Mouse (Mus musculus) brain, embryonic 18.5 days (tissue): Measurements from ENCODE around the gene Iqschfp.

Experiments used
- DNase-seq: peaks from one replicate; pipeline ENCODE4 v3.0.0-alpha.2; 2012; ENCODE audit warnings: low read depth, low spot score

Gene Iqschfp

DNA sequence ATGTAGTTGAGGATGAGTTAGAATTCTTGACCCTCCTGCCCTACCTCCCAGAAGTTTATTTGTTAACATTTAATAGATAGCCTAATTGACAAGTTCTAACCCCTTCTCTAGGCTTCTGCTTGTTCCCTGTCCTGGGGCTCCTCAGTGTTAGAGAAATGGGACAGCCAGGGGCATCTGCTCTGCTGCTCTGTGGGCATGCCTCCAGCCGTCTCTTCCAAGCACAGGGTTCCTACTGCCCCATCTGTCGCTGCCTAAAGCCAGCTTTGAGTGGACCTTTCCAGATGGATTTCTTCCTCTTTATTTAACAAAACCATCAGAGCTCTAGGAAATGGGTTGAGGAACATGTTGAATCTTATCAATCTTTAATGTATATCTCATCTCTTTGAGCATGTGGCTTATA, 529.8 kb downstream of the Iqschfp start:
- no peak for DNase-seq

DNA sequence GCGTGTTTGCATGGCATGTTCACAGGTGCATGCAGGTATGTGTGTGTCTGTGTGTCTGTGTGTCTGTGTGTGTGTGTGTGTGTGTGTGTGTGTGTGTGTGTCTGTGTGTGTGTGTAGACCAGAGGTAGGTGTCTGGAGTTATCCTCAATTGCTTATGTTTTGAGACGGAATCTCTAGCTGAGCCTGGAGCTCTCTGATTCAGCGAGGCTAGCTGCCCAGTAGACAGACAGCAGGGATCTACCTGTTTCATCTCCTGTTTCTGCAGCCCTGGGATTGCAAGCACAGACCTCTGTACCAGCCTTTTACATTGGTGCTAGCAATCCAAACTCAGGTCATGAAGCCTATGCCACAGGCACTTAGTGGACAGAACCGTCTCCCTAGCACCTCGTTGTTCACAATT, 536.0 kb downstream of the Iqschfp start:
- no peak for DNase-seq

DNA sequence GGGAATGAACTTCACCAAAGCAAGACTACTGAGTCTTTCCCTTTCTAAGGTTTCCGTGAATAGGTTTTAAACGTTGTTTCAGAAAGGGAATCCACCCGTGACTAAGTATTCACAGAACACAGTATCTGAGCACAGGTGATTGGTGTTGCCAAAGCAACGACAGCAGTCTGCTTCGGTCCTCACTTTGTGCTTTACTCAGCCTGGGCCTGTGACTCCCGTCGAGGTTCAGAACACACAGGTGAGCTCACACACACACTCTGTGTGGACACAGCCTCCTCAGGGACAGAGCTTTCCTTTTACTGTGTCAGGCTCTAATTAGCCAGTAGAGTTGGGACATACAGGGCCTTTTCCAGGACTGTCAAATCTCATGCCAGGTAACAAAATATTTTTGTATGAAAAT, 542.4 kb downstream of the Iqschfp start:
- DNase-seq = no peak

DNA sequence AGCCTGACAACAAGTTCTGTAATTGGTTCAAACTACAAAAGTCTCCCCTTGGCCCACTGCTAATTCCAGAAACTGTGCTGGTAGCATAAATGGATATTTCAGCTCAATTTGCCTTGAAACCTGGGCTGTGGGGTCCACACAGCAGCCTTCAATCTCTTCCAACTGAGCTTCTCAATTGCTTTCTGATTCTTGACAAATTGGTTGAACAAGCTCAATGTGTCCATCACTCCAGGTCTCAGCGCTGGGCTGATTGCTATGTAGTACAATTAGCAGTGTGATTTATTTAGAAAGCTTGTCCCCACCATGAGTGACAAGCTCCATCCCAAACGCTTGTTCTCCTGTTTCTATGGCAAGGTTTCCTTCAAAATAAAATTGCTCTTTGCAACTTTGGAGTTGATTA, 542.9 kb downstream of the Iqschfp start:
- no peak for DNase-seq

DNA sequence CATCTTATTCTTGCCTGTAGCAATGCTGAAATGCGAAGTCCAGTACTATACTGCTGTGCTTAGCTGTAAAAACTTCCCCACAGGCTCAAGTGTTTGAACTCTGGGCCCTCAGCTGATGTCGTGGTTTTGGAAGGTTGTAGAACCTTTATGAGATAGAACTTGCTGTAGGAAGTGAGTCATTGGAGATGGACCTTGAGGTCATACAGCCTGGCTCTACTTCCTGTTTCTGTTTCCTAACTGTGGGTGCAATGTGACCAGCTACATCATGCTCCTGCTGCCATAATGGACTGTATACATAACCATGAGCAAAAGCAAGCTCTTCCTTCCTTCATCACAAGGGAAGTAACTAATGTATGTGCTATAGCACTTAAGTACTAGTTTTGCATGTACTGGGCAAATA, 556.4 kb downstream of the Iqschfp start:
- no peak for DNase-seq

DNA sequence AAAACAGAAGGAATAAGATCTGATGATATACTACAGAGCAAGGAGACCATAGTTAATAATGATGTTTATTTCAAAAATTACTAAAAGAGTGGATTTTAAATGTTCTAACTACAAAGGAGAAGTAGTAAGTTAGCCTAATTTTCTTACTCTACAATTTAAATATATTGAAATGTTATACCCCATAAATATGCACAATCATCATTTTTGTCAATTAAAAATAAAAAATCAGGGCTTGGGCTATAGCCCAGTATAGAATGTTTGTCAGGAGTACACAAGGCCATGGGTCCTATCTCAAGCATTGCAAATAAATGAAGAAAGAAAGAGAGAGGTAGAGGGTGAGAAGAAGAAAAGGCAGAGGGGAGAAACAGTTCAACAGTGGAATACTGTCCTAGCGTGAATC, 559.6 kb downstream of the Iqschfp start:
- DNase-seq = no peak

DNA sequence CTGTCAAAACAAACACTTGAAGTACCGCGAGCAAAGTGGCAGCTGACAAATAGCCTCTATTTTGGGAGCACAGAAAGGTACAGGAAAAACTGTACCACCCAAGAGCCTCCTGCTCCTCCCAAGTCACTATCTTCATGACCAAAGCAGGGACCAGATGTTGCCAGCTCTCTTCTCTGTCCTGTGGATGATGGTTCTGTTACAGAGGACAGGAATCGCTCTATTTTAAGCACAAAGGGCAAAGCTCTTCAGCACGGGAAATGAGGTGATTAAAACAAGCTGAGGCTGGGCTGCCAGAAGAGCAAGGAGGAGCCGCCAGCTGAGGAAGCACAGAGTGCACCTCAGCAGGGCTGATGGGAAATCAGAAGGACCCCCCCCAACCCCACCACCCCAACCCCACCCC, 561.2 kb downstream of the Iqschfp start:
- no peak for DNase-seq

DNA sequence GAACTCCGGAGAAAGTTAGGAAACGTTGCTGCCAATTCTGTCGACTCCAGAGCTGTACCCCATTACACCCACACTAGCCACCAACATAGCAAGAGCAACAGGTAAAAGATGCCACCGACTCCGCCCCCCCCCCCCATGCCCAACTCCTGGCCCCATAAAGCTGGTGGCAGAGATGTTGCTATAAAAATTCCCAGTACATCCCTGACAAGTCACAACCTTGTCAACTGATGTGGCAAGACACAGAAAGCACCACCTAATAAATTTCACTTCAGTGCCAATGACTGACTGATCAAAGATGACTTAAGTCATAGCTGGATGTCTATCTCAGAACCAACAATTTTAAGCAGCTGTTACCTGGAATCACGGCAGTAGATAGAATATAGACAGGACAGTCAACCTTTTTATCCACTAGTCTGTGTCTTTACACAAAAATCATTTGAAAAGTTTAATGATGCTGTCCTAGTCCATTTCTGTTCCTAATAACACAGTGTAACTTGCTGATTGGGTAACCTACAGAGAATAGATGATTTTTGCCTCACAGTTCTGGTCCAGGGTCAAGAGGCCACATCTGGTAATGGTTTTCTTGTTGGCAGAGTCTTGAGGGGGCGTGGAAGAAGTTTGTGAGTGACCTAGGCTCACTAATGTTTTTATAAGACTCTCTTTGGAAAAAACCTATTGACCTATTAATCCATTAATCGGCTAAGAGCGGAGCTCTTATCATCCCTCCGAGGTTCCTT, 561.9 kb downstream of the Iqschfp start:
- no peak for DNase-seq

DNA sequence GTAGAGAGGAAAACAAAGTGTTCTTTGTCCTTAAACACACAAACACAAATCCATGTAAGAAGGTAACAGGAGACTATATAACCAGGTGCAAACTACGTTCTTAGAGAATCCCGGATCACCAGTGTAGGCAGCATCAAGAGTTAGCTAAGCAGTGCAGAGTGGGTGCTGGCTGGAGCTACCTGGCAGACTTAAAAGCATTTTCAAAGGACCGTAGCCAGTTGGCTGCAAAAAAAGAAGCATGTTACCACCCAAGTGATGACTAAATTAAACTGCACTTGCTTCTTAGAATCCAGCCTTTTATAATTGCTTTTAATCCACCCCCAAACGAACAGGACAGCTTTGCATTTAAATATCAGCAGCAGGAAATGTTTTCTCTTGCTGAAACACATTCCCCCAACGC, 574.6 kb downstream of the Iqschfp start:
- DNase-seq = peak; percentile 45

DNA sequence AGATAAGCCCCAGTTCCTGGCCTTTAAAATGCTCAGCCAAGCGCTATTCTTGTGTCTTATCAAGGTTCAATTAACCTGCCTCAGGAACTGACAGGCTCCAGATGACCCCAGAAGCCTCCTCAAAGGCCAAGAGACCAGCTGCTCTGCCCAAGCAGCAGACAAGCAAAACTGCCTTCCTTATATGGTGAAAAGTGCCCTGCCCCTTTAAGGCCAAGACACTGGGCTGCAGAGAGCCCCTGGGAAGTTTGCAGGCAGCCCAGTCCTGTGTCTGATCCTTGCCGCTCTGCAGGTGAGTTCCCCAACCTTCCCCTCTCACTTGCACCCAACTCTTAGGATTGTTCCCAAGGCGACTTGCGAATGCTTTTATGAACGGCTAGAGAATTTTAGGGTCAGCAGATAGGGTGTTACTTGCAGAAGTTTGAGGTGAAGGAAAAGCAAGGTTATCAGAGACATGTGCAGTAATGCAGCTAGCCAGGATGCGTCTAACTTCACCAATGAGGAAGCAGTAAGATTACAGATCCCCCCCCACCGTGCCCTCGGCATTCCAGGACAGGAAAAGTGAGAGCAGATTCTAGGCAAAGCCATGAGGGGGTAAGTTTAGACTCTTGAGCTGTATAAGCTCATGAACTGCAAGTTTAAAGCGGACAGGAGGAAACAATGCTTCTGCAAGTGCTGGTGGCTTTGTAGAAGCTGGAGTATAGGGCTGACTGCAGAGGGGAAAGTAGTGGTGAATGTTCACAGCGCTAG, 576.1 kb downstream of the Iqschfp start:
- DNase-seq = no peak

DNA sequence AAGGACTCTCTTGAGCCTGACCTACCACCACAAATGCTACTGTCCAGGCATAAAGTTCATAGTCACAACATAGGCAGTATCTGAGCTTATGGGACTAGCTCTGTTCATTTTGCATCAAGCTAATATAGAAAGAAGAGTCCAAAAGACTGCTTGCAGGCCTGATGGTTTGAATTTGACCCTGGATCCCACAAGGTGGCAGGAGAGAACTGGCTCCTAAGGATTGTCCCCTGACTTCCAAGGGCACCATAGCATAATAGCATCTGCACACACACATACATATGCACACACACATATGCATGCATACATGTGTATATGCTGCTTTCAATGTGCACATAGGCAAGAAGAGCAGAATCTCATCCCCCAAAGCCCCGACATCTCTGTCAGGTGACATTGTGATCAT, 577.6 kb downstream of the Iqschfp start:
- DNase-seq = no peak

DNA sequence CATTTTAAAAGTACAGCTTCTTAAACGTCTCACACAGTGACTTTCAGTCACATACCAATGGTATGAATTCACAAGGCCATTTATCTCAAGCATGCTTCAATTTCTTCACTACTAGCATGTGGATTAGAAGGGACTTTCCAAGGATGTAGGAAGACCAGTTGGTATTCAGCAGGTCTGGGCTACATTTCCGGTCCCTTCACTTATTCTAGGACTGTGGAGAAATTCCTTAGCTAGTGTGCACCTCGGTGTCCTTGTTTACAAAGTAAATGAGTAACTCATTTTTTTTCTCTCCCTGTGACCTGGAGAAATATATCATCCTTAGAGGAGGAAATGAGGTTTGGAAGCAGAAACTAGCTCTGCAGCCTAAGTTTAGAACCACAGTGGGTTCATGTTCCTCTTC, 578.0 kb downstream of the Iqschfp start:
- DNase-seq = no peak

DNA sequence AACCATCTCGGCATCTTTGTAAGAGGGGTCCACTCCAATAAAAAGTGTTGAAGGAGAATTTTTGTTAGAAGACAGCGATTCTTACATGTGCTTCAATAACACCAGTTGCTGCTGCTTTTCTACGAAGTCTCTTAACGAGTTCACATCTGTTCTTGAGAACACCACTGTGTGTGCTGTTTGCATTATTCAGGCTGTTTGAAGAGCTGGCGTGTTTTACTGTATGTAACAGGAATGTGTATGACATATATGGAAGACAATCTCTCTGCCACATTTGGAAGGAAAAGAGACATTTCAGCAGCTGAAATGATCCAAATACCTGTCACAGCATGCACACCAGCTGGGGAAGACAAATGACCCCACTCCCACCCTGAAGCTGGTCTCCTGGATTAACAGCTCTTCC, 578.6 kb downstream of the Iqschfp start:
- no peak for DNase-seq

DNA sequence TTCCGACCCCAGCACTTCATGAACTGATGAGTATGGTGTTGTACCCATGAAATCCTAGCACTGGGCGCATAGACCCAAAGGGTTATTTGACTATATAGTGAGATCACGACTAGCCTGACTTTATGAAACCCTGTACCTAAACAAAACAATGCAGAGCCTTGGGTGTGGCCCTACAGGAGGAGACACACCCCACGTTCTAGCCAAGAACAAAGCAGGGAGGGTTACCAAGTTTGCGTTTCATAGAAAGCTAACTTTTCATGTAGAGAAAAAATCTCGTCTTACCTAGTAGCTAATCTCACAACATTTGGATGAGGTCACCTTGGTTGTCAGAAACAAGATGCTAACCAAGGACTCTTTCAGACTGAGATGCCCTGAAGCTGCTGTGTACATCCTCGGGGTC, 584.3 kb downstream of the Iqschfp start:
- no peak for DNase-seq

DNA sequence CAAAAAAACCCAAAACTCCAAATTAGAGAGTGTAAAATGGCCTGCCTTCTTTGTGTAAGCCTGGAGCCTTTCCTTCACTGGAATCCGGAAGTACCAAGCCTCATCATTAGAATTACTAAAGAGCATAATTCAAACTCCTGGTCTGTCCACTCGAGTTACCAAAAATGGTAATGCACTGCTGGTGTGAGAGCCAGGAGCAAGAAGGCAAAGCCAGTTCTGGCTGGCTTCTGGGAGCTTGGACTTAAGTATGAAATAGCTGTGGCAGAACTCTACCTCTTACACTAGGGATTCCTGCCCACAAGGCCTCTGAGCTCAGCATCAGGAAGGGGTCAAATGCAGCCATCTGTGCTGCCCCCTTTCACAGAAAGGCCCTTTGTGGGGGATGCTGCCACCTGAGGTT, 585.4 kb downstream of the Iqschfp start:
- no peak for DNase-seq

DNA sequence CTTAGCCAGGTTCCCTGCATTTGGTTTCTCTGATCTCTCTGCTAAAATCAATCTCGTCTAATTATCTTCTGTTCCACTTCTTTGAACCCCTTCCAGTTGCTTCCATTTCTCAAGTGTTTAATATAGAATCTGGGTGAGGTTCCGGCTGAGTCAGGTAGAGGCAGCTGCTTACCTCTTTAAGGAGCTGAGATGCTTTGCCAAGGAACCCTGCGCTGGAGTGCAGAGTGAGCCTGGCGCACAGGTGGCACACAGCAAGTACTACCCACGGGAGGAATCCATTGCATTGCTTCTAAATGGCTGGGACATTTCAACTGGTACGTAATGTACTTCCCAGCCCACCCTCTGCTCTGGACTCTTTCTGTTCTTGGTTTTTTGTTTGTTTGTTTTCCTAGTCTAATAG, 587.2 kb downstream of the Iqschfp start:
- DNase-seq = no peak

DNA sequence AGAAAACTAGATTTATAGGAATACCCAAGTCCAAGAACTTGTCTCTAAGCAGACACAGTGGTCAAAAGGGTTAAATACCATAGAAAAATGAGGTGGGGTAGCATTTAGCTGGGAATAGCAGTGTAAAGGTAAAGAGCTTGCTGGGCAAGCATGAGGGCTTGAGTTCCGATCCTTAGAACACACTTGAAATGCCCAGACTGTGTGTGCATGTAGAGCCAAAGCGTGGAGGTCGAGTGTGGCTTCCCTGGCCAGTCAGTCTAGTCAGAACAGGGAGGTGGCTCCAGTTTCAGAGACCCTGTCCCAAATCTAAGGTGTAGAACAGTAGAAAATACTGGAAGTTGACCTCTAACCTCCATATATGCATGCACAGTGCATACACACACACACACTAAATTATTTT, 591.5 kb downstream of the Iqschfp start:
- no peak for DNase-seq

DNA sequence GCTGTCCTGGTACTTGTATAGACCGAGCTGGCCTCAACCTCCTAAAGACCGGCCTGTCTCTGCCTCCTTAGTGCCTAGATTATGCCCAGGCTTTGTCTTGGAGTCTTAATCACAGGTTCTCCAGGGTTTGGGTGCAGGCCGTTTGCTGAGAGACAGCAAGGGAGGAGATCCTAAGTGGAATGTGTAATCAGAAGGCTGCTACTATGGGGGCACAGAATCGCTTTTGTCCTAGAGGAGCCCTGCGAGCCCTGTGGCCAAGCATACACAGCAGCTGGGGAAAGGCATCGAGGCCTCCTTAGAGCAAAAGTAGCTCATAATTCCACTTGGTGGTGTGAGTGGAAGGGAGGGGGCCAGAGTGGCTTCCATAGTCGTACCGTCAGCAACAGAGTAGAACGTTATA, 592.0 kb downstream of the Iqschfp start:
- DNase-seq = no peak

DNA sequence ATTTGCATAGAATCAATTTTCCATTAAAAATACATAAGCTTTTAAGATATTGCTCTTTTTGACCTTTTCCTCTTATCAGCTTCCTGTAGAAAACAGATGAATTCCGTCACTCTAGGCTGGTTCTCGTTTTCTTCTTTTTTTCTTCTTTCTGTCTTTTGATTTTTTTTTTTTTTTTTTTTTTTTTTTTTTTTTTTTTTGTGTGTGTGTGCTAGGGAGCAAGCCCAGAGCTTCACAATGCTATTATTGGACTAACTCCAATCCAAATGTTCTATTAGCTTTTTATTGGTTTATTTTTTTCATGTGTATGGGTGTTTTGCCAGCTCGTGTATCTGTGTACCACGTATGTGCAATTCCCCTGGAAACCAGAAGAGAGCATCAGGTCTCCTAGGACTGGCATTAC, 592.5 kb downstream of the Iqschfp start:
- DNase-seq = no peak

DNA sequence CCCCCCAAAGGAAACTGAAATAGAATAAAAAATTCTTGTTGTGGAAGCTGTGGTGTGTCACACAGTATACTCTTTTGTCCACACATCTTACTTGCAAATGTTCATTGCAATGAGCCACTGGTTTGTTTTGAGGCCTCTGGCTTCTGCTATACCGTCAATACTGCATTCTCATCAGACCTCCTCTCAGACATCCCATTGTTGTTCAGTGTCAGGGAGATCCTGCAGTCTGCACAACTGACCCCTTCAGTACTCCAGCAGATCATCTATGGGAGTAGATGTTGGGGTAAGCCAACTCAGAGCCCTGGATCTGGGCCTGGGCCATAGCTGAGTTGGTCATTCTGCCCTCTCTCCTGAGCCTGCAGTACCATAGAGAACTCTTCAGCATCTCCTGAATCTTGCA, 595.6 kb downstream of the Iqschfp start:
- DNase-seq = no peak

DNA sequence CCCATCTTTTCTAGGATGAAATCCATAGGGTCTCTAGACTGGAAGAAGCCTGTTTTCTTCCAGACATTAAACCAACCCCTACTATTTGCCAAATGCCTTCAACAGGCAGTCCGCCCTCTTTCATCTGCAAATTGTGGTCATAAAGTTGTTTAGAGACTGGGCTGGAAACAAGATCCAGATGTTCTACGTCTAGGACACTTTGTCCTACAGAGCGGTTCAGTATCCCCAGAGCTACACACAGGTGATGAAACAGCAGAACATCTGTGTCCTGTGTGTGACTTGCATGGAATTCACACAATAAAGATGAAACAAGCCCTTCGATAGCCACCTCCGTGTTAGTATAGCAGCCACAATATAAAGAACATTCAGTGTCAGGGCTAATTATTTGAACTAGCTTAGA, 596.3 kb downstream of the Iqschfp start:
- DNase-seq = no peak

DNA sequence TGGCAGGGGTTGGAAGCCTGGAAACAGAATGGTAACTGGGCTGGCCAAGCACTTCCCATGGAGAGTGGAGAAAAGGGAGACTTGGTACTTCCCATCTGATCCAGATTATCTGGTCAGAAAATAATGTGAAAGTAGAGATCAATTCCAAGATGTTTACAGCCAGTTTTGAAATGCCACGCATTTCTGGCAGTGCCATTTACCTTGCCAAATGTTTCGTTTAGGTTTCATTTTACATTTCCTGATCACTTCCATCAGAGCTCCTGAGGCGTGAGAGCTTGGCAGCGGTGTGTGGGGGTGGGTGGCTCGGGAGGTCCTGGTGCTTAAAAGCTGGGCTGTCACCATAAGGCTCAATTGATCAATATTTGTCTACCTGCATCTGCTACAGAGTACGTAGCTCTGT, 599.5 kb downstream of the Iqschfp start:
- DNase-seq = no peak

DNA sequence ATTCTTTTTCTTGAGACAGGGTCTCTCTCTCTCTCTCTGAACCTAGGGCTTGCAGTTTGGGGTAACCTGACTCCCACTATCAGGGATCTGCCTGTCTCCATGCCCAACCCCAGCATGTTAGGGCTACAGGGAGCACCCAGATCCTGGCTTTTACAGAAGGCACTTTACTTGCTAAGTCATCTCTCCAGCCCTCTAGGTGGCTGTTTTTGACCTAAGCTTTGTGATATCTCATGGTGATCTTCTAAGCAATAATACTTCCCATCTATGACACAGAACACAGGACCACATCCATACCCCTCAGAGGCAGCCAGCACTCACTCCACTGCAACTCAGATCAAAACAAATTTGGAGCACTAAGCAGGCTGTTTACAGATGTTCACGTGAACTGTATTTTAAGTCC, 600.0 kb downstream of the Iqschfp start:
- no peak for DNase-seq

DNA sequence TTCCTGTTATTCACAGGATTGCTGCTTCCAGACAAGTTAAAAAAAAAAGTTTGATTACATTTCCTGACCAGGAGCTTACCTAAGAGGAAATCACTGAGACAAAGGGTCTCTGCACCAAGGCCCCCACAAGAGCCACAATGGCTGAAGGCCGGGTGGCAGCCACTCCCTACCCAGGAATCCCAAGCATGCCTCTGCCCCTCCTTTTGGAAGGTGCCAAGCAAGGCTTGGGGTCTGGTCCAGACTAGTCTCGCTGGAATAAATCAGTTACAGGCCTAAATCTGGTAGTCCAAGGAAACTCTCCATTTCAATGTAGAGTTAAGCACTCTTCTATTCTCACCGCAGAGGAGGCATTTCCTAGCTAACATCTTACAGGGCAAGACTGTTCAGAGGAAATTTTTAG, 600.5 kb downstream of the Iqschfp start:
- no peak for DNase-seq
